Mouse (Mus musculus) ES-Bruce4 (cell line): ENCODE measurements at regions not wholly inside any gene's neighbourhood (a gene's known extent, or its start where the extent isn't known, plus 50 kb on each side); places are given as distances from the start of the nearest gene placed in this dataset.

Source experiments
- H3K27ac ChIP-seq: 2 replicates; pipeline ENCODE4 v1.5.1; 2012; ENCODE audit warnings: low read length, inconsistent platforms; ENCODE audit not compliant: insufficient read depth
- H3K27me3 ChIP-seq: 2 replicates; pipeline ENCODE4 v1.6.1; 2012; ENCODE audit warnings: mild to moderate bottlenecking, low read length, inconsistent platforms; ENCODE audit not compliant: control insufficient read depth, poor library complexity, insufficient read depth, severe bottlenecking
- H3K36me3 ChIP-seq: 2 replicates; pipeline ENCODE4 v1.6.1; 2012; ENCODE audit warnings: inconsistent platforms, mild to moderate bottlenecking, low read length, moderate library complexity; ENCODE audit not compliant: control insufficient read depth, poor library complexity, insufficient read depth, severe bottlenecking
- H3K4me1 ChIP-seq: one replicate; pipeline ENCODE4 v1.8.1; 2011; ENCODE audit warnings: low read length; ENCODE audit not compliant: control insufficient read depth, insufficient read depth
- H3K4me3 ChIP-seq: 2 replicates; pipeline ENCODE4 v1.5.1; 2011; ENCODE audit warnings: low read depth, mild to moderate bottlenecking, low read length
- H3K9ac ChIP-seq: 2 replicates; pipeline ENCODE4 v1.6.1; 2012; ENCODE audit warnings: low read depth, mild to moderate bottlenecking, inconsistent platforms; ENCODE audit not compliant: poor library complexity, severe bottlenecking
- H3K9me3 ChIP-seq: replicated peaks from 2 replicates; pipeline ENCODE4 v1.6.1; 2012; ENCODE audit warnings: mild to moderate bottlenecking, low read length, inconsistent platforms; ENCODE audit not compliant: control insufficient read depth, poor library complexity, insufficient read depth, severe bottlenecking
- CTCF ChIP-seq: IDR thresholded peaks from one replicate; pipeline ENCODE4 v1.8.1; 2011; ENCODE audit warnings: low read depth, low read length
- EP300 ChIP-seq: IDR thresholded peaks from 2 replicates; pipeline ENCODE4 v1.6.1; 2011; ENCODE audit warnings: low read depth, low read length; ENCODE audit not compliant: insufficient read depth
- POLR2A ChIP-seq: IDR thresholded peaks from one replicate; pipeline ENCODE4 v1.8.1; 2011; ENCODE audit warnings: low read length; ENCODE audit not compliant: insufficient read depth

DNA sequence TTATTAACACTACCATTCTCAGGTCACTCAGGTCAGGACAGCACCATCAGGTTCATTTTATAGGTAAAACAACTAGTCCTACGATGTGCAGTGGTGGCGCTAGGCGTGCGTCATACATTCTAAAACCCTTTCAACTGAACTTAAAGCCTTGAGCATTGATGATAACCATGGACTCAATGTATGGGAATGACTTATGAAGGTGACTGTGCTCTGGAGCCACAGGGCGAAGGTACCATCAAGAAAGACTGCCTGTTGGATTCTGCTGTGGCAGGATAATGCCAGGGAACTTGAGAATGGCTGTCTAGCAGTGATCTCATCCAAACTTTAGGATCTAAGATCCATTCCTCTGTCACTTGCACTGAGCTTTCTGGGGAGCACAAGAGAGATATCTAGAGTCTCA is 184.7 kb downstream of the Fam43a start:
- Histone ChIP-seq H3K4me1 (no peaks in the 10 kb centered on the region), H3K4me3 (no peak overlapping the region), H3K36me3 (no peaks in the 10 kb centered on the region), H3K9me3 (no peaks in the 10 kb centered on the region), H3K27me3 (no peaks in the 10 kb centered on the region), H3K27ac (no peak overlapping the region), H3K9ac (no peak overlapping the region)
- TF ChIP-seq POLR2A (no peak), CTCF (no peak), EP300 (no peak)

GRCm38 (mm10) chr16:30784949-30785348 is 185.4 kb downstream of the Fam43a start:
- Histone ChIP-seq H3K9me3 (no peaks in the 10 kb centered on the region), H3K4me1 (no peaks in the 10 kb centered on the region), H3K27ac (no peak overlapping the region), H3K27me3 (no peaks in the 10 kb centered on the region), H3K9ac (no peak overlapping the region), H3K4me3 (no peak overlapping the region), H3K36me3 (no peaks in the 10 kb centered on the region)
- TF ChIP-seq POLR2A (no peak), CTCF (no peak), EP300 (no peak)

DNA sequence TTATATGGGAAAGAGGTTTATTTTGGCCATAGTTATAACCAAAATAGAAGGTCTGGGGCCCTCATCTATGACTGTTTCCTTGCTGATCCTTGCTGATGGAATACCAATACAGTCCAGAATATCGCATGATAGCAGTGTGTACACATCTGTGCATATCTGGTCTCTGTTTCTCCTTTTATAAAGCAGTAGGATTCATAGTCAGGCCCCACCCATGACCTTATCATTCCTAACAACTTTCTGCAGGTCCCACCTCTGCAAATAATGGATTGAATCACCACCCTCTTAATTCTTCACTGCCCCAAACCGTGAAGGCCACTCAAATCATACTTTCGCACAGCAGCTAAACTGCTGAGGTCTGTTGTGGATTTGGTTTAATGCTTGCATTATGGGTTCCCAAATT is 186.5 kb downstream of the Fam43a start:
- Histone ChIP-seq H3K4me1 (no peaks in the 10 kb centered on the region), H3K9ac (no peak overlapping the region), H3K9me3 (no peaks in the 10 kb centered on the region), H3K27ac (no peak overlapping the region), H3K27me3 (no peaks in the 10 kb centered on the region), H3K36me3 (no peaks in the 10 kb centered on the region), H3K4me3 (no peak overlapping the region)
- TF ChIP-seq POLR2A (no peak), CTCF (no peak), EP300 (no peak)

GRCm38 (mm10) chr16:30787351-30787750 is 187.8 kb downstream of the Fam43a start:
- no peak for TF ChIP-seq EP300
- no peak overlapping the region for H3K27ac ChIP-seq

GRCm38 (mm10) chr16:30788321-30788781 is 188.8 kb downstream of the Fam43a start:
- no peaks in the 10 kb centered on the region for H3K36me3 ChIP-seq
- TF ChIP-seq EP300 (no peak), POLR2A (no peak), CTCF (no peak)
- H3K4me3 ChIP-seq: peak overlapping the region; percentile 5; the same call in 1 of the 2 replicates
- no peaks in the 10 kb centered on the region for H3K4me1 ChIP-seq
- no peaks in the 10 kb centered on the region for H3K9me3 ChIP-seq
- H3K27me3 ChIP-seq: no peaks in the 10 kb centered on the region
- H3K27ac ChIP-seq: no peak overlapping the region
- no peak overlapping the region for H3K9ac ChIP-seq

More at GRCm38 (mm10) chr16:30787351-30787750, 187.8 kb downstream of the Fam43a start:
- Histone ChIP-seq H3K4me3 (no peak overlapping the region), H3K27me3 (no peaks in the 10 kb centered on the region), H3K4me1 (no peaks in the 10 kb centered on the region), H3K9ac (no peak overlapping the region), H3K36me3 (no peaks in the 10 kb centered on the region), H3K9me3 (no peaks in the 10 kb centered on the region)

DNA sequence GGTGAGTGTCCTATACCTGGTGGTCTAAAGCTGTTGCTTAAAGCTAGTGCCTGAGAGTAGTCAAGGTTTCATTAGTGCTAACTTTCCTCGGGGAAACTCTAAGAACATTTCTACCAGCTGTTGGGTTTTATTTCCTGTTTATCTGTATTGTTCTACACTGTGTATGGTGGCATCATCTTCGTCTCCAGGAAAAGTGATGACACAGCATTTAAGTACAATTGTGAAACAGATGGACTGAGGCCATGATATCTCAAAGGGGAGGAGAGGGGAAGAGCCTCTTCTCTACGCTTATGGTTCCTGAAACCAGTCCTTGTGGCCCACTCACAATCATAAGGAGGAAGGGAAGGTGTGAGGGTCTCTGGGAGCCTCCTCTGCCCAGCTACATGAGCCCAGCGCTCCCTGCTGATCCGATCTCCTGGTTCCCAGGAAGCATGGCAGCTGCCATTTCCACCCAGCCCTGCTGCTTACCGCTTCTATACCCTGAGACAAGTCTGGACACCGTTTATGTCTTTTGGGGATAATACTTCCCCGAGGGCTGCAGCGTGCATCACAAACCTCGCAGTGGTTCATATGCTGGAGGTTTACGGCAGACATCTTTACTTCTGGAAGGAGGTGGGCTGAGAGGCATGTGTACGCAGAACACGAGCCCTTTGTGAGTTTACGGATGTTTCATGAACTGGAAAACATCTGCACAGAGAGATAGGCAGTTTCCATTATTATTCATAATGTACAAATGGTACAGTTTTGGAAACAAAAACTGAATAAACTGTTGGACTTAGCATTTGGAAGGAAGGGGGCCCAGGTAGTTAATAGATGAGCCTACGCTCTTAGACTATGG is 189.6 kb downstream of the Fam43a start:
- Histone ChIP-seq H3K4me1 (no peaks in the 10 kb centered on the region), H3K36me3 (no peaks in the 10 kb centered on the region), H3K27ac (no peak overlapping the region), H3K9me3 (no peaks in the 10 kb centered on the region), H3K9ac (no peak overlapping the region), H3K27me3 (no peaks in the 10 kb centered on the region), H3K4me3 (no peak overlapping the region)
- no peak for TF ChIP-seq CTCF
- TF ChIP-seq POLR2A: no peak
- no peak for TF ChIP-seq EP300
